Mouse (Mus musculus) embryonic facial prominence, embryonic 10.5 days (tissue): ENCODE data around the gene Ankra2. TPM values are rescaled to one million over a fixed set of nuclear protein-coding genes. Genes with fewer than 3 reads are reported as not detected.

ENCODE experiments used
- DNase-seq: peaks from one replicate; pipeline ENCODE4 v3.0.0-alpha.2; 2017; ENCODE audit warnings: low spot score
- H3K27ac ChIP-seq: fragments of 300-500 bp; sonication (generic); replicated peaks from 2 replicates; pipeline ENCODE4 v1.5.1; 2016; ENCODE audit warnings: mild to moderate bottlenecking
- H3K27me3 ChIP-seq: fragments of 300-500 bp; sonication (generic); replicated peaks from 2 replicates; pipeline ENCODE4 v1.6.1; 2016; ENCODE audit warnings: low read depth, mild to moderate bottlenecking; ENCODE audit not compliant: poor library complexity, severe bottlenecking
- H3K36me3 ChIP-seq: fragments of 300-500 bp; sonication (generic); replicated peaks from 2 replicates; pipeline ENCODE4 v1.6.1; 2016; ENCODE audit warnings: mild to moderate bottlenecking, moderate library complexity
- H3K4me1 ChIP-seq: fragments of 300-500 bp; sonication (generic); 2 replicates; pipeline ENCODE4 v1.6.1; 2016
- H3K4me3 ChIP-seq: fragments of 300-500 bp; sonication (generic); 2 replicates; pipeline ENCODE4 v1.5.1; 2016; ENCODE audit warnings: mild to moderate bottlenecking, moderate library complexity
- H3K9me3 ChIP-seq: fragments of 300-500 bp; sonication (generic); 2 replicates; pipeline ENCODE4 v1.6.1; 2016; ENCODE audit warnings: mild to moderate bottlenecking
- WGBS: fragments of 180-500 bp; shearing (Covaris S2); methylation state at CpG from one replicate; pipeline ENCODE4 v1.1.7; 2016; 5-methylcytosine and 5-hydroxymethylcytosine counted together
- polyA plus RNA-seq: library from polyadenylated mRNA; unstranded; fragments of >200 nt; fragmentation: Nextera tagmentation; extraction: Ambion mirVana; gene quantifications from 2 replicates; pipeline ENCODE4 v1.2.1, GENCODE M21; 2016

Ankra2 gene
- polyA plus RNA-seq: 15.6 and 16.1 TPM in 2 replicates

DNA sequence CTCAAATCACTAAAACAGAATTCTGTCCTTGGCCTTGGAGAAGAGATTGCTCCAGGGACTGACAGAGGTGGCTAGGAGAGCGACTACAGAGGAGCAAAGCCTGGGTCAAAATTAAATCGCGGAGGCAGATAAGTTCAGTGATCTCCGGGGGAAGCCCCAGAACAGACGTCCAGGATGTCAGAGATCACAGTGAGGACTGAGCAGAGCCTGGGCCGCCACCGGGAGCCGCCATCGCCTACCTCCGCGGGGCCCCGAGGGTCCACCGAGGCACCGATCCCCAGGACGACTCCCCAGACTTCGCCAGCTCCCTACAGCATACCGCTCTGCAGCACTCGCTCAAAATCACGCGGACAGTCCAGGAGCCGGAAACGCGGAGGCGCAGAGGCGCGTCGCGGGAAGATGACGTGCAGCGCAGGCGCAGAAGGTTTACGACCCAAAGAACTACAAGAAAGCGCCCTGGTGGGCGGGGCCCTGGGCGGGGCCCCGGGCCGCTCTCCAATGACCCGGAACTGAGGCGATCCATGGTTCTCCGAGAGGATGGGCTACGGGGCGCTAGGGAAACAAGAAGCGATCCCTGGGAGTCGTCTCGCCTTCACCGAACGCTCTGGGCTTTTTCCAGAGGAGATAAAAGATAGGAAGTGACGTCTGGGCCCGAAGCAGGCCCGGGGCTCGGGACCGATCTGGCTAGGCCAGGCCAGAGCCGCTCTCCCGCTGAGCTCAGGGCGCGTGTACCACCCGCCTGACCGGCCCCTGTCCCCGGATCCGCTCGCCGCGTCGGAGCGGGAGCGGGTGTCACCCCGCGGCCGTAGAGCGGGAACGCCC lies at the start of gene Ankra2, which contains the start of gene Utp15:
TSS of gene Ankra2 (plus strand) at position 439 of the 822 bp plus-strand sequence.
TSS of gene Utp15 (minus strand) at position 406 of the 822 bp plus-strand sequence.
- Histone ChIP-seq H3K9me3 (no peaks in the 10 kb centered on the region), H3K4me3 (peak within 1 kb of the TSS; percentile 96), H3K27ac (peak within 1 kb of the TSS; percentile 92), H3K4me1 (peaks cover 23% of the 10 kb centered on the region), H3K36me3 (peaks cover 33% of the 10 kb centered on the region), H3K27me3 (no peaks in the 10 kb centered on the region)
- under 1% methylated on average over 71 of the region's 71 CpGs for WGBS
- DNase-seq: peak; percentile 99

- no peak overlapping the region for H3K27ac ChIP-seq
These were observed 40.0 kb upstream of the Ankra2 start for GRCm38 (mm10) chr13:98222848-98223247.

GRCm38 (mm10) chr13:98226225-98226624 lies 36.6 kb upstream of the Ankra2 start:
- peaks cover 9% of the 10 kb centered on the region for H3K4me1 ChIP-seq
- WGBS: 78% methylated on average over 2 of the region's 2 CpGs
- H3K36me3 ChIP-seq: no peaks in the 10 kb centered on the region
- no peaks in the 10 kb centered on the region for H3K9me3 ChIP-seq
- no peak overlapping the region for H3K4me3 ChIP-seq
- no peak for DNase-seq
- peaks cover 7% of the 10 kb centered on the region; the same call in 1 of the 2 replicates for H3K27me3 ChIP-seq
- no peak overlapping the region for H3K27ac ChIP-seq

More at GRCm38 (mm10) chr13:98222848-98223247, 40.0 kb upstream of the Ankra2 start:
- Histone ChIP-seq H3K9me3 (no peaks in the 10 kb centered on the region), H3K4me1 (no peaks in the 10 kb centered on the region), H3K4me3 (no peak overlapping the region), H3K27me3 (peaks cover 7% of the 10 kb centered on the region; the same call in 1 of the 2 replicates), H3K36me3 (no peaks in the 10 kb centered on the region)
- peak; percentile 49 for DNase-seq
- WGBS: 38% methylated on average over 12 of the region's 12 CpGs

GRCm38 (mm10) chr13:98230511-98230910 lies 32.4 kb upstream of the Ankra2 start:
- Histone ChIP-seq H3K4me1 (peaks cover 9% of the 10 kb centered on the region), H3K27me3 (no peaks in the 10 kb centered on the region), H3K4me3 (no peak overlapping the region), H3K36me3 (no peaks in the 10 kb centered on the region), H3K27ac (no peak overlapping the region), H3K9me3 (no peaks in the 10 kb centered on the region)
- DNase-seq: no peak
- 86% methylated on average over 1 of the region's 1 CpGs for WGBS

GRCm38 (mm10) chr13:98235451-98235850 lies 27.4 kb upstream of the Ankra2 start:
- no peak for DNase-seq
- H3K4me1 ChIP-seq: no peaks in the 10 kb centered on the region
- 86% methylated on average over 6 of the region's 6 CpGs for WGBS
- H3K4me3 ChIP-seq: no peak overlapping the region
- no peaks in the 10 kb centered on the region for H3K9me3 ChIP-seq
- no peaks in the 10 kb centered on the region for H3K27me3 ChIP-seq
- no peak overlapping the region for H3K27ac ChIP-seq
- H3K36me3 ChIP-seq: no peaks in the 10 kb centered on the region

- peak; percentile 70 for DNase-seq
- Histone ChIP-seq H3K36me3 (no peaks in the 10 kb centered on the region), H3K27me3 (no peaks in the 10 kb centered on the region), H3K9me3 (no peaks in the 10 kb centered on the region), H3K4me3 (no peak overlapping the region), H3K4me1 (no peaks in the 10 kb centered on the region), H3K27ac (no peak overlapping the region)
- WGBS: 22% methylated on average over 12 of the region's 12 CpGs
These were observed 22.8 kb upstream of the Ankra2 start for GRCm38 (mm10) chr13:98239978-98240641.

DNA sequence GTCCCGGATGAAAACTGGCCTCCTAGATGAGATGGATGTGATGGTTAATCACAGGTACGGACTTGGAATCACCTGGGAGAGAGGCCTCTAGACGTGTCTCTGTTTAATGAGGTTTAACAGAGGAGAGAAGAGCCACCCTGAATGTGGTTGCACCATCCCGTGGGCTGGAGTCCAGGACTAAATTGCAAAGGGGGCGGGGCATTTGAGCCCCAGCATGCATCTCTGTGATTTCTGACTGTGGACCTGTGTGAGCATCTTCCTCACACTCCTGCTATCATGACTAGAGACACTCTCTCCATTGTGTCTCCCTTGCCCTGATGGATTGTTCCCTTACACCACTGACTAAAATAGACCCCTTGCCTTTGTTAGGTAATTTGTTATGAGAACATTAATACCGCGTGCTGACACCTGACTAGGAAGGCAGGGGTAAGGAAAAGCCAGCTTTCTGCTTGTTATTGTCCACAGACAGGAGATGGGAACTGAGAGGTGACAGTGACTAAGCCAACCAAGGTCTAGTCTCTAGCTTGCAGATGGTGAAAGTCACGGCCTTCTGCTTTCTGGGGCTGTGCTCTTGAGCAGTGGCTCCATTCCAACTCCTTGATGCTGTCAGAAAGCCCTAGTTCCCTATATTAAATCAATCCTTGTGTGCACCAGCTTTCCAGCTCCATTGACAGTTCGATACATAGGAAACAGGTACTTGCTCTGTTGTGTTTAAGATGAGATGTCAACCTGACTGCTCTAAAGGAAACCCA lies 21.2 kb upstream of the Ankra2 start:
- WGBS: 77% methylated on average over 9 of the region's 9 CpGs
- no peak for DNase-seq
- no peaks in the 10 kb centered on the region for H3K27me3 ChIP-seq

DNA sequence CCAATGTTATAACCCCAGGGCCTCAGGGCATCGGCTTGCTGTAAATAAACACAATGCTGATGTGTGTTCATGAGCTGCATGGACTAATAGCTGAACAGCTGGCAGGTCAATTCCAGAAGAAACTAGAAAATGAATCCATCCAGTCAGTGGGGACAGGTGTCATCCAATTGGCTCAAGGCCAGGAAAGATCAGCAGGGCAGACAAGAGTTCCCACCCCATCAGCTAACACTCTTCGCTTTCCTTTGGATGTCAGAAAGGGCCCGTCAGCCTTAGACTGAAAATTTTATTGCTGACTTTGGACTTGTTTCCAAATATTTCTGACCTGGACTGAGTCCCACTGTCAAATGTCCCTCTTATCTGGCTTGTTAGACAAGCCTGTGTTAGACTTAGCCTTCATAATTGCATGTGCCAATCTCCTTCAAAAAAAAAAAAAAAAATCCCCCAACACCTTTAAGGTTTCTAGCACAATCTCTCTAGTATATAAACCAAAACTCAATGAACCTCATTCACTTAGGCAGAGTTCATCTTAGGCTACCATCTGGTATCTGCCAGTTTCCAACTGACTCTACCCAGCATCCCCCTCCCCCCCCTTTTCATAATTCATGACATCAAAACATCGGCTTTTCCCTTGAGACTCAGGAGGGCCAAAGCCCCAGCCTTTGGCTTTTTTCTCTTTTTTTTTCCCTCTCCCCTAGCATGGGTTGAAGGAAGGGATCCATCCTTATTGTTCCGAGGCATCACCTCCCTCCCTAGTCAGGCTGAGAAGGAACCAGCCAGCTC lies 18.1 kb upstream of the Ankra2 start:
- H3K4me1 ChIP-seq: no peaks in the 10 kb centered on the region
- H3K27me3 ChIP-seq: no peaks in the 10 kb centered on the region
- H3K9me3 ChIP-seq: no peaks in the 10 kb centered on the region
- WGBS: 81% methylated on average over 5 of the region's 5 CpGs
- no peak overlapping the region for H3K27ac ChIP-seq
- no peak for DNase-seq
- H3K4me3 ChIP-seq: no peak overlapping the region
- H3K36me3 ChIP-seq: peaks cover 33% of the 10 kb centered on the region

More for the DNA sequence above, 21.2 kb upstream of the Ankra2 start:
- Histone ChIP-seq H3K27ac (no peak overlapping the region), H3K36me3 (peaks cover 5% of the 10 kb centered on the region; the same call in 1 of the 2 replicates), H3K9me3 (no peaks in the 10 kb centered on the region), H3K4me1 (no peaks in the 10 kb centered on the region), H3K4me3 (no peak overlapping the region)

DNA sequence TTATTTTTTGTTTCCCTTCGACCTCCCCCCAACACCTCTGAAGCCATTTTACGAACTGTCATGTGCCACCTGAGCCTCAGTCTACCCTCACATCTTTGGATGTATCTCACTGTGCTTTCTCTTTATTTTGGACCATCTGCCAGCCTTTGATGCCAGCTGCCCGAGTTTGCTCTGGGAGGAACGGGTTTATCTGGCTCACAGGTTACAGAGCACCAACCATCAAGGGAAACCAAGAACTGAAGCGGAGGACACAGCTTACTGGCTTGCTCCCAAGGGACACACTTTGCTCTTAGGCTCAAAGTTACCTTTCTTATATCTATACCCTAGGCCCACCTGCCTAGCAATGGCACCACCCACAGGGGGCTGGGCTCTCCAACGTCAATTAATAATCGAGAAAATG lies 17.5 kb upstream of the Ankra2 start:
- Histone ChIP-seq H3K4me3 (no peak overlapping the region), H3K9me3 (no peaks in the 10 kb centered on the region), H3K27ac (no peak overlapping the region), H3K4me1 (no peaks in the 10 kb centered on the region), H3K27me3 (no peaks in the 10 kb centered on the region), H3K36me3 (peaks cover 40% of the 10 kb centered on the region)
- WGBS: 81% methylated on average over 7 of the region's 7 CpGs
- no peak for DNase-seq

DNA sequence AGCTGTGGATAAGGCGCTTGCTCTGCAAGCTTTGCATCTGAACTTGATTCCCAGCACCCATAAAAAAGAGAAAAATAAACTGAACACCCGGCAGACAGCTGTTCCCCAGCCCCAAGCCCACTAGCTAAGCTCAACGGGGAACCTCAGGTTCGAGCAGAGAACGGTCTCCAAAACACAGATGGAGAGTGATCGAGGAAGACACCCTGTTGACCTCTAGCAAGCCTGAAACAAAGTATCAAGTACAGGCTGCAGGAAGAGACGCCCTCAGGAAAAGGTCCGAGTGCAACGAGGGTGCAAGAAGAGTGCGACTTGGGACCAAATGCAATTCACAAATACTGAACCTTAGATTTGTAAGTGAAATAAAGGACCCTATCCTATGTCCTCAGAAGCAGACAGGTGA lies 13.3 kb upstream of the Ankra2 start:
- DNase-seq: no peak
- WGBS: 89% methylated on average over 10 of the region's 10 CpGs
- no peak overlapping the region for H3K4me3 ChIP-seq
- no peak overlapping the region for H3K27ac ChIP-seq
- no peaks in the 10 kb centered on the region for H3K9me3 ChIP-seq
- no peaks in the 10 kb centered on the region for H3K27me3 ChIP-seq
- no peaks in the 10 kb centered on the region for H3K4me1 ChIP-seq
- H3K36me3 ChIP-seq: peaks cover 82% of the 10 kb centered on the region

DNA sequence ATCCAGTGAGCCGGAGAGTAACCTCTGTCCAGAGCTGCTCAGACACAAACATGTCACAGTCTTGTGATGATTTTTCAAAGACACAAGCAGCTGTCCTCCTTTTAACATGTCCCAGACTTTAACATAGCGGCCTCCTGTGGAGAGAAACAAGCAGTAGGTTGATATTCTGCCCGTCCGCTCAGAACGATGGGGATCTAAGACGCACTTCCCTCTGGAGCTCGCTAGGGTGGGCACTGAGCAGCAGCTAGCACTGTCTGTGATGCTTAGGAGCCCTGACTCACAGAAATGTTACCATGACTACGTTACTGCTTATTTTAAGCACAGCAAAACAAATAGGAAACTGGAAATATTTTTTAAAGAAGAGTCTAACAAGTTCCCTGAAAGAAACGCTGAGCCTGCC lies 8.0 kb upstream of the Ankra2 start:
- no peak for DNase-seq
- Histone ChIP-seq H3K27me3 (no peaks in the 10 kb centered on the region), H3K4me1 (no peaks in the 10 kb centered on the region), H3K4me3 (no peak overlapping the region), H3K9me3 (no peaks in the 10 kb centered on the region), H3K36me3 (peaks cover 99% of the 10 kb centered on the region), H3K27ac (no peak overlapping the region)
- 76% methylated on average over 9 of the region's 9 CpGs for WGBS
